Mouse (Mus musculus) olfactory bulb, adult 2 months (tissue): ENCODE data around the gene Homer3.

Experiments
- CTCF ChIP-seq: fragments of 200-500 bp; IDR thresholded peaks from 2 replicates; pipeline ENCODE4 v1.5.1; 2012; ENCODE audit warnings: low read depth, mild to moderate bottlenecking, low read length, moderate library complexity; ENCODE audit not compliant: insufficient read depth
- POLR2A ChIP-seq: fragments of 200-500 bp; IDR thresholded peaks from 2 replicates; pipeline ENCODE4 v1.6.1; 2012; ENCODE audit warnings: mild to moderate bottlenecking, low read depth, low read length, moderate library complexity; ENCODE audit not compliant: insufficient read depth

GRCm38 (mm10) chr8:70327512-70327911, 44.9 kb downstream of the Homer3 start:
- TF ChIP-seq POLR2A: no peak
- TF ChIP-seq CTCF: no peak
